ENCODE assay signal across 17 mouse cellular contexts in the genomic region with DNA sequence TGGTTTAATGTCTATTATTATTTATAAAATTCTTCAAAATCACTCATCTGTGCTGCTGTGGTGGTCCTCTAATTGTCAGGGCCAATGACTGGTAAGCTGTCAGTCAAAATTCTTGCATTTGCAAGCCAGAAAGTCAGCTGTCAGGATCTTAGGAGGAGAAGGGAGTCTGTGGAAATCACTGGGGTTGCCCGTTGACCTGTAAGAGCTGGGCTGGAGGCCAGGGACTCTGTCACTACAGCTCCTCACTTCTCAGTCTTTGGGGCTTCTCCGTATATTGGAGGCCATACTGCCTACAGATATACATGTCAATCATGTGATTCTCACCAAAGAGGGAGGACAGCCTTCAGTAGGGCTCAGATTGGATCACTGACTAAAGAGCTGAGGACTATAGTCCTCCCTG. TPM values are rescaled to one million over a fixed set of nuclear protein-coding genes. Genes with fewer than 3 reads are reported as not detected.
A peak's percentile ranks its signal among the peaks of the same experiment; 100 is the strongest.
DNase-seq lines count a peak whose midpoint lies in the region; ATAC-seq and TF ChIP-seq lines count a peak whose summit lies in the region.
"Had no signal": no experiment of that assay in that cellular context is flagged by ENCODE, and none has a peak within 500 bp of the region (broad histone marks: within the 10 kb centered on the region; RNA-seq: fewer than 3 reads in every experiment).

No protein-coding gene starts in this region.

- no peaks in the 10 kb centered on the region for H3K9me3 ChIP-seq in intestine, embryonic 15.5 days
- H3K9me3 ChIP-seq in kidney, embryonic 15.5 days (replicated peaks) = no peaks in the 10 kb centered on the region
- no peaks in the 10 kb centered on the region for H3K9me3 ChIP-seq in limb, embryonic 10.5 days (replicated peaks)
- H3K9me3 ChIP-seq: forebrain, embryonic 13.5 days; heart, embryonic 15.5 days; hindbrain, embryonic 15.5 days; limb, embryonic 15.5 days had no signal

- peak; percentile 40 for ATAC-seq in Patski
- peak; percentile 75 for ATAC-seq in intestine, embryonic 15.5 days
- no peak for ATAC-seq in kidney, embryonic 15.5 days (replicated peaks; ENCODE audit: low FRiP score)
- ATAC-seq: forebrain, embryonic 13.5 days had no signal

- TF ChIP-seq CTCF in Patski (IDR thresholded peaks at IDR 0.05) = no peak

- WGBS in intestine, embryonic 15.5 days = 60% methylated on average over 2 of the region's 2 CpGs
- 51% methylated on average over 2 of the region's 2 CpGs for WGBS in kidney, embryonic 15.5 days
- WGBS in limb, embryonic 10.5 days = 91% methylated on average over 2 of the region's 2 CpGs

- POLR2A ChIA-PET in Patski (lab: Charles Lee) = no interaction called here

- CTCF ChIA-PET in Patski (lab: Charles Lee) = interaction anchor here (1.2 kb wide), 1 partner anchor 10 kb away, joined by 3 read pairs; no protein-coding TSS in a partner anchor

- no peak overlapping the region for H3K4me3 ChIP-seq in intestine, embryonic 15.5 days (replicated peaks)
- H3K4me3 ChIP-seq in kidney, embryonic 15.5 days (replicated peaks) = no peak overlapping the region
- H3K4me3 ChIP-seq in limb, embryonic 10.5 days = no peak overlapping the region
- H3K4me3 ChIP-seq: forebrain, embryonic 13.5 days; heart, embryonic 15.5 days; hindbrain, embryonic 15.5 days; limb, embryonic 15.5 days had no signal

- H3K4me2 ChIP-seq in intestine, embryonic 15.5 days (replicated peaks) = no peak overlapping the region
- no peak overlapping the region for H3K4me2 ChIP-seq in kidney, embryonic 15.5 days
- H3K4me2 ChIP-seq: forebrain, embryonic 13.5 days; heart, embryonic 15.5 days; hindbrain, embryonic 15.5 days; limb, embryonic 15.5 days had no signal

- H3K27me3 ChIP-seq in Patski = no peaks in the 10 kb centered on the region
- no peaks in the 10 kb centered on the region for H3K27me3 ChIP-seq in intestine, embryonic 15.5 days (replicated peaks)
- no peaks in the 10 kb centered on the region for H3K27me3 ChIP-seq in kidney, embryonic 15.5 days
- H3K27me3 ChIP-seq in limb, embryonic 10.5 days (ENCODE audit: low read depth, poor library complexity, severe bottlenecking) = no peaks in the 10 kb centered on the region
- H3K27me3 ChIP-seq: forebrain, embryonic 13.5 days; heart, embryonic 15.5 days; hindbrain, embryonic 15.5 days; limb, embryonic 15.5 days had no signal

- no peaks in the 10 kb centered on the region for H3K36me3 ChIP-seq in intestine, embryonic 15.5 days
- no peaks in the 10 kb centered on the region for H3K36me3 ChIP-seq in kidney, embryonic 15.5 days
- H3K36me3 ChIP-seq in limb, embryonic 10.5 days = no peaks in the 10 kb centered on the region
- H3K36me3 ChIP-seq: heart, embryonic 15.5 days; hindbrain, embryonic 15.5 days; limb, embryonic 15.5 days had no signal

- DNase-seq in Patski (ENCODE audit: low read depth, low spot score) = no peak
- peak; percentile 43 to 58 for DNase-seq in kidney, postnatal 4 days
- DNase-seq in left cerebral cortex, adult 11 months (ENCODE audit: low spot score) = no peak
- DNase-seq in lung, postnatal 10 days = no peak
- no peak for DNase-seq in limb, embryonic 10.5 days (ENCODE audit: low spot score)
- DNase-seq: cerebellum, adult 8-10 months; gastrocnemius, postnatal 14 days; heart, postnatal 4 days; lung, postnatal 14 days; midbrain, embryonic 14.5 days; thymus, adult 18-20 months had no signal

- in situ Hi-C loops in Patski (cut with MboI; ENCODE audit: low pct_unique_long_range_greater_than_20kb) = no loop called here

- no peak overlapping the region for H3K27ac ChIP-seq in intestine, embryonic 15.5 days
- peak overlapping the region; percentile 11; the same call in 1 of the 2 replicates for H3K27ac ChIP-seq in kidney, embryonic 15.5 days
- no peak overlapping the region for H3K27ac ChIP-seq in limb, embryonic 10.5 days
- H3K27ac ChIP-seq: forebrain, embryonic 13.5 days; heart, embryonic 15.5 days; hindbrain, embryonic 15.5 days; limb, embryonic 15.5 days had no signal

- no peak overlapping the region for H3K9ac ChIP-seq in intestine, embryonic 15.5 days
- no peak overlapping the region for H3K9ac ChIP-seq in kidney, embryonic 15.5 days
- H3K9ac ChIP-seq: forebrain, embryonic 13.5 days; heart, embryonic 15.5 days; hindbrain, embryonic 15.5 days; limb, embryonic 15.5 days had no signal

- no peaks in the 10 kb centered on the region for H3K4me1 ChIP-seq in intestine, embryonic 15.5 days (replicated peaks)
- H3K4me1 ChIP-seq in kidney, embryonic 15.5 days = peaks cover 19% of the 10 kb centered on the region
- no peaks in the 10 kb centered on the region for H3K4me1 ChIP-seq in limb, embryonic 10.5 days
- H3K4me1 ChIP-seq: forebrain, embryonic 13.5 days; hindbrain, embryonic 15.5 days; limb, embryonic 15.5 days had no signal

RNA-seq across cellular contexts. Expression of a gene that starts 16.2 kb away (rescaled TPM):
- 60.9 TPM for polyA plus RNA-seq in Patski (2021)
- polyA plus RNA-seq in intestine, embryonic 15.5 days (2015; fragmentation: Nextera tagmentation; extraction: Ambion mirVana) = 17.0 and 18.8 TPM in 2 replicates
- polyA plus RNA-seq in kidney, embryonic 15.5 days (2015; fragmentation: Nextera tagmentation; extraction: Ambion mirVana) = 26.2 and 26.5 TPM in 2 replicates
- 16.9 and 33.7 TPM in 2 replicates for polyA plus RNA-seq in limb, embryonic 10.5 days (2016; fragmentation: Nextera tagmentation; extraction: Ambion mirVana)

Comparison
In these comparisons a context has a peak if more than half of its experiments do, and no peak if none do; other contexts are left out.
1. DNase-seq: peak in kidney, postnatal 4 days (2 of 2); none in Patski (single experiment), left cerebral cortex, adult 11 months (single experiment), lung, postnatal 10 days (single experiment) and limb, embryonic 10.5 days (single experiment).